Mouse (Mus musculus): ENCODE data around the gene Alkbh4. TPM values are rescaled to one million over a fixed set of nuclear protein-coding genes. Genes with fewer than 3 reads are reported as not detected.
"Not testable (repeated sequence)": the region's sequence is repeated elsewhere in the genome, so short reads cannot be mapped to it uniquely, and the experiment has no call there.

Gene Alkbh4
- polyA plus RNA-seq, 1 experiment: 8.8 TPM

- TF ChIP-seq CTCF (IDR thresholded peaks at IDR 0.05; ENCODE audit: borderline replicate concordance, insufficient read depth, low read length) (peak; percentile 45; the same call in 1 of the 2 replicates), POLR2A (IDR thresholded peaks at IDR 0.05; ENCODE audit: low read depth, low read length) (no peak)
- Histone ChIP-seq H3K4me1 (ENCODE audit: control insufficient read depth, insufficient read depth, low read length) (peaks cover 11% of the 10 kb centered on the region; the same call in 1 of the 2 replicates), H3K27ac (ENCODE audit: insufficient read depth, low read length) (no peak overlapping the region)
Measured at GRCm38 (mm10) chr5:136104511-136104910, 31.4 kb upstream of the Alkbh4 start.

GRCm38 (mm10) chr5:136108486-136108885 is 27.5 kb upstream of the Alkbh4 start:
- H3K4me1 ChIP-seq (ENCODE audit: control insufficient read depth, insufficient read depth, low read length): peaks cover 11% of the 10 kb centered on the region; the same call in 1 of the 2 replicates
- TF ChIP-seq POLR2A (IDR thresholded peaks at IDR 0.05; ENCODE audit: low read depth, low read length) (no peak), CTCF (IDR thresholded peaks at IDR 0.05; ENCODE audit: borderline replicate concordance, insufficient read depth, low read length) (no peak)
- H3K27ac ChIP-seq (ENCODE audit: insufficient read depth, low read length): peak overlapping the region; percentile 27; the same call in 1 of the 2 replicates
- no peak overlapping the region for H3K4me3 ChIP-seq (ENCODE audit: insufficient read depth, low read length)

More at GRCm38 (mm10) chr5:136104511-136104910, 31.4 kb upstream of the Alkbh4 start:
- H3K4me3 ChIP-seq (ENCODE audit: insufficient read depth, low read length): no peak overlapping the region

- no peak overlapping the region for H3K4me3 ChIP-seq (ENCODE audit: insufficient read depth, low read length)
- H3K27ac ChIP-seq (ENCODE audit: insufficient read depth, low read length): peak overlapping the region; percentile 27; the same call in 1 of the 2 replicates
- H3K4me1 ChIP-seq (ENCODE audit: control insufficient read depth, insufficient read depth, low read length): peaks cover 11% of the 10 kb centered on the region; the same call in 1 of the 2 replicates
- TF ChIP-seq POLR2A (IDR thresholded peaks at IDR 0.05; ENCODE audit: low read depth, low read length) (no peak), CTCF (IDR thresholded peaks at IDR 0.05; ENCODE audit: borderline replicate concordance, insufficient read depth, low read length) (no peak)
Measured at GRCm38 (mm10) chr5:136109042-136109441, 26.9 kb upstream of the Alkbh4 start.

- not testable (repeated sequence) for H3K4me1 ChIP-seq (ENCODE audit: control insufficient read depth, insufficient read depth, low read length); H3K27ac ChIP-seq (ENCODE audit: insufficient read depth, low read length); H3K4me3 ChIP-seq (ENCODE audit: insufficient read depth, low read length)
Measured at GRCm38 (mm10) chr5:136113546-136113945, 22.4 kb upstream of the Alkbh4 start.

GRCm38 (mm10) chr5:136115891-136116783 is 19.8 kb upstream of the Alkbh4 start, which contains the start of gene Polr2j:
Polr2j (plus strand) TSS chr5:136116631.
- peak within 1 kb of the TSS; percentile 98 for H3K4me3 ChIP-seq (ENCODE audit: insufficient read depth, low read length)
- peaks cover 3% of the 10 kb centered on the region for H3K4me1 ChIP-seq (ENCODE audit: control insufficient read depth, insufficient read depth, low read length)
- TF ChIP-seq POLR2A (IDR thresholded peaks at IDR 0.05; ENCODE audit: low read depth, low read length) (peak; percentile 74; the same call in 1 of the 2 replicates), CTCF (IDR thresholded peaks at IDR 0.05; ENCODE audit: borderline replicate concordance, insufficient read depth, low read length) (peak; percentile 89)
- H3K27ac ChIP-seq (ENCODE audit: insufficient read depth, low read length): no peak within 1 kb of the TSS

GRCm38 (mm10) chr5:136116784-136117112 is 19.2 kb upstream of the Alkbh4 start:
- peak overlapping the region; percentile 98 for H3K4me3 ChIP-seq (ENCODE audit: insufficient read depth, low read length)
- peaks cover 3% of the 10 kb centered on the region for H3K4me1 ChIP-seq (ENCODE audit: control insufficient read depth, insufficient read depth, low read length)
- no peak overlapping the region for H3K27ac ChIP-seq (ENCODE audit: insufficient read depth, low read length)
- TF ChIP-seq POLR2A (IDR thresholded peaks at IDR 0.05; ENCODE audit: low read depth, low read length) (no peak), CTCF (IDR thresholded peaks at IDR 0.05; ENCODE audit: borderline replicate concordance, insufficient read depth, low read length) (no peak)

GRCm38 (mm10) chr5:136122165-136122564 is 13.8 kb upstream of the Alkbh4 start:
- Histone ChIP-seq H3K4me3 (ENCODE audit: insufficient read depth, low read length) (no peak overlapping the region), H3K4me1 (ENCODE audit: control insufficient read depth, insufficient read depth, low read length) (peaks cover 3% of the 10 kb centered on the region), H3K27ac (ENCODE audit: insufficient read depth, low read length) (no peak overlapping the region)
- TF ChIP-seq POLR2A (IDR thresholded peaks at IDR 0.05; ENCODE audit: low read depth, low read length) (no peak), CTCF (IDR thresholded peaks at IDR 0.05; ENCODE audit: borderline replicate concordance, insufficient read depth, low read length) (no peak)

- Histone ChIP-seq H3K4me1 (ENCODE audit: control insufficient read depth, insufficient read depth, low read length) (0 out of 2 replicates have a peak, but pooled peaks cover 2% of the 10 kb centered on the region), H3K4me3 (ENCODE audit: insufficient read depth, low read length) (peak overlapping the region; percentile 88), H3K27ac (ENCODE audit: insufficient read depth, low read length) (peak overlapping the region; percentile 45; the same call in 1 of the 2 replicates)
- TF ChIP-seq CTCF (IDR thresholded peaks at IDR 0.05; ENCODE audit: borderline replicate concordance, insufficient read depth, low read length): no peak
- no peak for TF ChIP-seq POLR2A (IDR thresholded peaks at IDR 0.05; ENCODE audit: low read depth, low read length)
Measured at GRCm38 (mm10) chr5:136136292-136136990, 495 bp downstream of the Alkbh4 start.

GRCm38 (mm10) chr5:136137658-136138274 is 1.8 kb downstream of the Alkbh4 start:
- no peak overlapping the region for H3K4me3 ChIP-seq (ENCODE audit: insufficient read depth, low read length)
- 0 out of 2 replicates have a peak, but pooled peaks cover 2% of the 10 kb centered on the region for H3K4me1 ChIP-seq (ENCODE audit: control insufficient read depth, insufficient read depth, low read length)
- TF ChIP-seq POLR2A (IDR thresholded peaks at IDR 0.05; ENCODE audit: low read depth, low read length): no peak
- peak; percentile 65; the same call in 1 of the 2 replicates for TF ChIP-seq CTCF (IDR thresholded peaks at IDR 0.05; ENCODE audit: borderline replicate concordance, insufficient read depth, low read length)
- no peak overlapping the region for H3K27ac ChIP-seq (ENCODE audit: insufficient read depth, low read length)

Data from embryonic fibroblast, embryonic 13.5 days (primary cell).